Mouse (Mus musculus) intestine, embryonic 14.5 days (tissue): Measurements from ENCODE around the gene BC035947. TPM values are rescaled to one million over a fixed set of nuclear protein-coding genes. Genes with fewer than 3 reads are reported as not detected.
A peak's percentile ranks its signal among the peaks of the same experiment; 100 is the strongest.
"Not testable (repeated sequence)": the region's sequence is repeated elsewhere in the genome, so short reads cannot be mapped to it uniquely, and the experiment has no call there.

ENCODE experiments used
- ATAC-seq: fragments of 200-750 bp; cut with Nextera tagmentation; replicated peaks from 2 replicates; pipeline ENCODE4 v1.8.0; 2017; ENCODE audit warnings: low read depth, moderate number of reproducible peaks, moderate TSS enrichment, moderate library complexity; ENCODE audit not compliant: low FRiP score, low TSS enrichment
- DNase-seq: peaks from one replicate; pipeline ENCODE4 v3.0.0-alpha.2; 2018; ENCODE audit warnings: low spot score
- H3K27ac ChIP-seq: fragments of 300-500 bp; sonication (generic); 2 replicates; pipeline ENCODE4 v1.5.1; 2014; ENCODE audit warnings: low read depth, mild to moderate bottlenecking, control low read depth
- H3K27me3 ChIP-seq: fragments of 300-500 bp; sonication (generic); replicated peaks from 2 replicates; pipeline ENCODE4 v1.6.1; 2014; ENCODE audit warnings: low read length, control low read depth; ENCODE audit not compliant: control insufficient read depth, insufficient read depth
- H3K36me3 ChIP-seq: fragments of 300-500 bp; sonication (generic); 2 replicates; pipeline ENCODE4 v1.6.1; 2014; ENCODE audit warnings: low read length, control low read depth; ENCODE audit not compliant: control insufficient read depth, insufficient read depth
- H3K4me1 ChIP-seq: fragments of 300-500 bp; sonication (generic); replicated peaks from 2 replicates; pipeline ENCODE4 v1.6.1; 2014; ENCODE audit warnings: low read length, control low read depth, mixed read lengths; ENCODE audit not compliant: control insufficient read depth, insufficient read depth
- H3K4me2 ChIP-seq: fragments of 300-500 bp; sonication (generic); 2 replicates; pipeline ENCODE4 v1.6.1; 2014; ENCODE audit warnings: low read length
- H3K4me3 ChIP-seq: fragments of 300-500 bp; sonication (generic); 2 replicates; pipeline ENCODE4 v1.5.1; 2014; ENCODE audit warnings: low read depth, low read length, control low read depth, mixed read lengths
- H3K9ac ChIP-seq: fragments of 300-500 bp; sonication (generic); 2 replicates; pipeline ENCODE4 v1.6.1; 2014; ENCODE audit warnings: mild to moderate bottlenecking, low read length
- H3K9me3 ChIP-seq: fragments of 300-500 bp; sonication (generic); 2 replicates; pipeline ENCODE4 v1.6.1; 2016; ENCODE audit warnings: low read length, control low read depth; ENCODE audit not compliant: control insufficient read depth
- WGBS: fragments of 180-500 bp; shearing (Covaris S2); extraction: QIAGEN DNeasy Blood & Tissue Kit; methylation state at CpG from one replicate; pipeline ENCODE4 v1.1.7; 2014; 5-methylcytosine and 5-hydroxymethylcytosine counted together
- polyA plus RNA-seq: library from polyadenylated mRNA; unstranded; fragments of >200 nt; fragmentation: Nextera tagmentation; extraction: Ambion mirVana; gene quantifications from 2 replicates; pipeline ENCODE4 v1.2.1, GENCODE M21; 2014

BC035947 gene
- polyA plus RNA-seq, 1 experiment from 2014 or later, result 0.16 TPM

- peaks cover 8% of the 10 kb centered on the region; the same call in 1 of the 2 replicates for H3K27me3 ChIP-seq
- H3K9me3 ChIP-seq, result no peaks in the 10 kb centered on the region
- H3K9ac ChIP-seq, result no peak overlapping the region
- ATAC-seq (no peak), DNase-seq (peak; percentile 6)
- H3K4me2 ChIP-seq, result no peak overlapping the region
- H3K27ac ChIP-seq, result no peak overlapping the region
- H3K4me1 ChIP-seq, result 0 out of 2 replicates have a peak, but pooled peaks cover 3% of the 10 kb centered on the region
- H3K4me3 ChIP-seq, result no peak overlapping the region
- no peaks in the 10 kb centered on the region for H3K36me3 ChIP-seq
- 76% methylated on average over 8 of the region's 8 CpGs for WGBS
These were observed 798 bp upstream of the BC035947 start for GRCm38 (mm10) chr1:78512756-78513155.

GRCm38 (mm10) chr1:78510862-78511261 lies 1.1 kb downstream of the BC035947 start, which contains the start of gene Mogat1:
TSS of gene Mogat1 (plus strand) at chr1:78510991.
- Histone ChIP-seq H3K4me3 (peak within 1 kb of the TSS; percentile 20; the same call in 1 of the 2 replicates), H3K9ac (0 out of 2 replicates have a peak within 1 kb of the TSS, but pooled peaks have one; percentile 25), H3K4me1 (0 out of 2 replicates have a peak, but pooled peaks cover 3% of the 10 kb centered on the region), H3K36me3 (no peaks in the 10 kb centered on the region), H3K27ac (no peak within 1 kb of the TSS), H3K9me3 (no peaks in the 10 kb centered on the region), H3K27me3 (peaks cover 8% of the 10 kb centered on the region; the same call in 1 of the 2 replicates), H3K4me2 (peak within 1 kb of the TSS; percentile 52)
- WGBS, result 64% methylated on average over 5 of the region's 5 CpGs
- peak; percentile 25 for DNase-seq
- ATAC-seq, result no peak

GRCm38 (mm10) chr1:78507137-78507536 lies 4.8 kb downstream of the BC035947 start:
- WGBS, result 53% methylated on average over 1 of the region's 1 CpGs
- peaks cover 8% of the 10 kb centered on the region; the same call in 1 of the 2 replicates for H3K27me3 ChIP-seq
- peak; percentile 21 for DNase-seq

GRCm38 (mm10) chr1:78502527-78502926 lies 9.4 kb downstream of the BC035947 start:
- DNase-seq (peak; percentile 12), ATAC-seq (no peak)
- 90% methylated on average over 6 of the region's 6 CpGs for WGBS
- H3K4me1 ChIP-seq, result no peaks in the 10 kb centered on the region
- H3K27ac ChIP-seq, result no peak overlapping the region
- no peak overlapping the region for H3K9ac ChIP-seq
- no peaks in the 10 kb centered on the region for H3K36me3 ChIP-seq
- no peaks in the 10 kb centered on the region for H3K27me3 ChIP-seq
- H3K9me3 ChIP-seq, result no peaks in the 10 kb centered on the region
- no peak overlapping the region for H3K4me2 ChIP-seq
- no peak overlapping the region for H3K4me3 ChIP-seq

More at GRCm38 (mm10) chr1:78507137-78507536, 4.8 kb downstream of the BC035947 start:
- no peak for ATAC-seq
- no peaks in the 10 kb centered on the region for H3K36me3 ChIP-seq
- no peak overlapping the region for H3K4me3 ChIP-seq
- H3K4me2 ChIP-seq, result no peak overlapping the region
- 0 out of 2 replicates have a peak, but pooled peaks cover 3% of the 10 kb centered on the region for H3K4me1 ChIP-seq
- H3K9ac ChIP-seq, result no peak overlapping the region
- H3K9me3 ChIP-seq, result no peaks in the 10 kb centered on the region
- no peak overlapping the region for H3K27ac ChIP-seq

GRCm38 (mm10) chr1:78501856-78502255 lies 10.1 kb downstream of the BC035947 start:
- not testable (repeated sequence) for H3K4me2 ChIP-seq, H3K27me3 ChIP-seq, ATAC-seq, H3K27ac ChIP-seq, H3K36me3 ChIP-seq, H3K9me3 ChIP-seq, H3K4me1 ChIP-seq, H3K9ac ChIP-seq, H3K4me3 ChIP-seq
- peak; percentile 32 for DNase-seq
- WGBS, result 88% methylated on average over 12 of the region's 12 CpGs

GRCm38 (mm10) chr1:78501036-78501435 lies 10.9 kb downstream of the BC035947 start:
- H3K9ac ChIP-seq, result no peak overlapping the region
- no peaks in the 10 kb centered on the region for H3K36me3 ChIP-seq
- no peaks in the 10 kb centered on the region for H3K27me3 ChIP-seq
- DNase-seq (peak; percentile 45), ATAC-seq (no peak)
- H3K4me3 ChIP-seq, result no peak overlapping the region
- H3K27ac ChIP-seq, result no peak overlapping the region
- WGBS, result 91% methylated on average over 16 of the region's 16 CpGs
- no peaks in the 10 kb centered on the region for H3K9me3 ChIP-seq
- H3K4me1 ChIP-seq, result no peaks in the 10 kb centered on the region
- no peak overlapping the region for H3K4me2 ChIP-seq

- Histone ChIP-seq H3K4me1 (peaks cover 6% of the 10 kb centered on the region), H3K27me3 (no peaks in the 10 kb centered on the region), H3K9ac (no peak overlapping the region), H3K4me3 (no peak overlapping the region), H3K4me2 (no peak overlapping the region), H3K27ac (no peak overlapping the region), H3K36me3 (no peaks in the 10 kb centered on the region), H3K9me3 (no peaks in the 10 kb centered on the region)
- DNase-seq (no peak), ATAC-seq (no peak)
- 59% methylated on average over 1 of the region's 1 CpGs for WGBS
These were observed 21.8 kb downstream of the BC035947 start for GRCm38 (mm10) chr1:78490143-78490542.

- peak; percentile 95 for DNase-seq
- Histone ChIP-seq H3K27me3 (no peaks in the 10 kb centered on the region), H3K9ac (peak within 1 kb of the TSS; percentile 82), H3K27ac (peak within 1 kb of the TSS; percentile 79), H3K4me1 (peaks cover 6% of the 10 kb centered on the region), H3K4me3 (peak within 1 kb of the TSS; percentile 89), H3K4me2 (peak within 1 kb of the TSS; percentile 83), H3K36me3 (no peaks in the 10 kb centered on the region), H3K9me3 (no peaks in the 10 kb centered on the region)
- under 1% methylated on average over 31 of the region's 31 CpGs for WGBS
- peak; percentile 98 for ATAC-seq
These were observed 23.0 kb downstream of the BC035947 start, which contains the start of gene Farsb for GRCm38 (mm10) chr1:78488752-78489492. TSS of gene Farsb (minus strand) at chr1:78488897.
